Mouse (Mus musculus): Measurements from ENCODE around the gene Sec31a. TPM values are rescaled to one million over a fixed set of nuclear protein-coding genes. Genes with fewer than 3 reads are reported as not detected.

Sec31a gene
- polyA plus RNA-seq, 1 experiment from 2014 or later, result 127 TPM

DNA sequence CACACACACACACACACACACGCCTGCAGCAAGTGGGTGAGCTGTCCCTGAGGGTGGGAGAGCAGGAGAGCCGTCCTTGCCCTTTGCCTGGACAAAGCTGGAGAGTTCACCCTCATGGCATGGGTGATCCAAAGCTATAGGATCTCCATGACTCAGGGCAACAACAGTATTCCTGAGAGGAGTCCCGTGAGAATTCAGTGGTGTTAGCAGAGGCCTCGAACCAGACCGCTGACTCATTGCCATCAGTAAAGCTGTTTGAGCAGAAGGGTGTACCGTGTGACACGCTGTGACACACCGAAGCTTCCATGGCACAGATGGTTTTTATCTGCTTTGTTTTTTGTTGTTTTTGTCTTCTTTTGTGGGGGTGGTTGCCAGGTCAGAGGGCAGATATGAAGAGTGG is 84.4 kb downstream of the Sec31a start:
- Histone ChIP-seq H3K4me2 (no peak overlapping the region), H3K4me1 (replicated peaks) (peaks cover 23% of the 10 kb centered on the region), H3K9ac (no peak overlapping the region), H3K4me3 (no peak overlapping the region), H3K36me3 (no peaks in the 10 kb centered on the region), H3K27ac (no peak overlapping the region), H3K27me3 (no peaks in the 10 kb centered on the region), H3K9me3 (replicated peaks) (no peaks in the 10 kb centered on the region)
- ATAC-seq (replicated peaks; ENCODE audit: insufficient number of reproducible peaks, insufficient read depth, low FRiP score, low read depth), result no peak
- 83% methylated on average over 8 of the region's 8 CpGs for WGBS

DNA sequence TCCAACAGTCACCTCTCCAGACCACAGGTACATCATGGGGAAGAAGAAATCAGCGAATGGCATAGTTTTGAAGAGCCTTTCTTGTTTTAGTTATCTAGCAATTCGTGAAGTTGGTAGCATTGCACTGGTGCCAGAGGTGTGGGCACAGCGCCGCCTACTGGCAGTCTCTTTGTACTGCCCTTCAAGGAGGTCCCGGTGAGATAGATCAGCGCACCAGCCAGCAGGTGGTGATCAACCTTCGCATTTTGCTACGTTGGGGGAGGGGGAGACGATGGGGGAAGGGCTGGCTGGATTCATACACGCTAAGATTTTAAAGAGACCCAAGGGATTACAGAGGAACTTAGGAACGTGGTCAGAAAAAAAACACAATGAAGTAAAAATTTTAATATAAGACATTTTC is 94.0 kb downstream of the Sec31a start:
- 0 out of 2 replicates have a peak, but pooled peaks cover 5% of the 10 kb centered on the region for H3K4me1 ChIP-seq (replicated peaks)
- no peaks in the 10 kb centered on the region for H3K9me3 ChIP-seq (replicated peaks)
- H3K27me3 ChIP-seq, result no peaks in the 10 kb centered on the region
- no peak overlapping the region for H3K4me3 ChIP-seq
- no peaks in the 10 kb centered on the region for H3K36me3 ChIP-seq
- no peak overlapping the region for H3K27ac ChIP-seq
- WGBS, result 2% methylated on average over 11 of the region's 11 CpGs
- H3K4me2 ChIP-seq, result no peak overlapping the region
- ATAC-seq (replicated peaks; ENCODE audit: insufficient number of reproducible peaks, insufficient read depth, low FRiP score, low read depth), result peak; percentile 76; the same call in 1 of the 2 replicates
- H3K9ac ChIP-seq, result no peak overlapping the region

DNA sequence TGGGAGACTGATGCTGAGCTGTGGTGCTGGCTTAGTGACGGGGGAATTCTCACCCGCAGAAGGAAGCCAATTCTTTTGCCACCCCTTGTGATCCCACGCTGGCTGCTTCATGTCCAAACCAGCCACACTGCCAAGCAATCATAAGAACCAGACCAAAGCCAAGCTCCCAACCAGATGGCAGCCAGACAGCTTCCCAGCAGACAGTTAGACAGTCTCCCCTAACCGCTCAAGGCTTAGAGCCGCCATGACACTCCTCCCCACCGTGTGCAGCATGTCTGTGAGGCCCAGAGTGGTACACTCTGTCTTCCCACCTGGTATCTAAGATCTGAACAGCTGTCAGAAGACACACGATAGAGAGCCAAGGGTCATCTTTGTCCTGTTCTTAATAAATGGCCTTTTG is 98.2 kb downstream of the Sec31a start:
- Histone ChIP-seq H3K4me3 (no peak overlapping the region), H3K27me3 (no peaks in the 10 kb centered on the region), H3K9me3 (replicated peaks) (no peaks in the 10 kb centered on the region), H3K9ac (no peak overlapping the region), H3K4me2 (no peak overlapping the region), H3K27ac (no peak overlapping the region), H3K4me1 (replicated peaks) (0 out of 2 replicates have a peak, but pooled peaks cover 5% of the 10 kb centered on the region), H3K36me3 (no peaks in the 10 kb centered on the region)
- no peak for ATAC-seq (replicated peaks; ENCODE audit: insufficient number of reproducible peaks, insufficient read depth, low FRiP score, low read depth)
- 68% methylated on average over 7 of the region's 7 CpGs for WGBS

GRCm38 (mm10) chr5:100317010-100317409 is 99.0 kb downstream of the Sec31a start:
- H3K4me1 ChIP-seq (replicated peaks), result no peaks in the 10 kb centered on the region
- H3K4me2 ChIP-seq, result no peak overlapping the region
- no peak overlapping the region for H3K27ac ChIP-seq
- no peak for ATAC-seq (replicated peaks; ENCODE audit: insufficient number of reproducible peaks, insufficient read depth, low FRiP score, low read depth)
- no peaks in the 10 kb centered on the region for H3K27me3 ChIP-seq
- H3K4me3 ChIP-seq, result no peak overlapping the region
- H3K36me3 ChIP-seq, result no peaks in the 10 kb centered on the region
- H3K9ac ChIP-seq, result no peak overlapping the region
- 71% methylated on average over 18 of the region's 18 CpGs for WGBS
- no peaks in the 10 kb centered on the region for H3K9me3 ChIP-seq (replicated peaks)

DNA sequence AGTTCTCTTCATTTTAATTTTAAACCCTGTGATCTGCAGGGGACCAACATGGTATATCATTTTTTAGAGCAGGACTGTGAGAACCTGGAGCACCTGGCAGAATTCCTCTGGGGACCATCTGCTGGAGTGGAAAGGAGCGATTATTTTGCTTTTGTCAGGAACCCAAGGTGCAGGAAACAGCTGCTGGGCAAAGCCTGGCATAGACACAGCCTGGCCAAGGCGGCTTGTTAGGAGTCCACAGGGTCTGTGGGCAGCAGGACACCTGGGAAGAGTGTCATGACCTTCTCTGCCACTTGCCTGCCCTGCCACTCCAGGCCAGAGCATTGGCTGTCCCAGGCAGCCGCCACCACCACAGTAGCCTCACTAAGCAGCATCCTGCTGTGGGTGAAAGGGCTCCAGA is 100.4 kb downstream of the Sec31a start:
- no peak overlapping the region for H3K4me3 ChIP-seq
- H3K9me3 ChIP-seq (replicated peaks), result no peaks in the 10 kb centered on the region
- H3K4me2 ChIP-seq, result no peak overlapping the region
- no peak for ATAC-seq (replicated peaks; ENCODE audit: insufficient number of reproducible peaks, insufficient read depth, low FRiP score, low read depth)
- WGBS, result 59% methylated on average over 3 of the region's 3 CpGs
- H3K4me1 ChIP-seq (replicated peaks), result no peaks in the 10 kb centered on the region
- no peaks in the 10 kb centered on the region for H3K36me3 ChIP-seq
- no peak overlapping the region for H3K9ac ChIP-seq
- no peak overlapping the region for H3K27ac ChIP-seq
- no peaks in the 10 kb centered on the region for H3K27me3 ChIP-seq

- Histone ChIP-seq H3K4me2 (no peak overlapping the region), H3K27me3 (no peaks in the 10 kb centered on the region), H3K9me3 (replicated peaks) (no peaks in the 10 kb centered on the region), H3K36me3 (no peaks in the 10 kb centered on the region), H3K27ac (no peak overlapping the region), H3K4me1 (replicated peaks) (no peaks in the 10 kb centered on the region), H3K9ac (no peak overlapping the region), H3K4me3 (no peak overlapping the region)
- 71% methylated on average over 5 of the region's 5 CpGs for WGBS
- ATAC-seq (replicated peaks; ENCODE audit: insufficient number of reproducible peaks, insufficient read depth, low FRiP score, low read depth), result no peak
Measured at GRCm38 (mm10) chr5:100312391-100312790, 103.6 kb downstream of the Sec31a start.

Other genes starting within 250 kb of the Sec31a start
- 9.1 and 10.2 TPM in 2 replicates for gene Lin54, start 84.4 kb upstream of the Sec31a start, polyA plus RNA-seq (2015; fragmentation: Nextera tagmentation; extraction: Ambion mirVana)
- 134 and 137 TPM in 2 replicates for gene Cops4, start 102.1 kb upstream of the Sec31a start, polyA plus RNA-seq (2015; fragmentation: Nextera tagmentation; extraction: Ambion mirVana)
- gene Plac8, start 156.0 kb upstream of the Sec31a start, polyA plus RNA-seq (2015; fragmentation: Nextera tagmentation; extraction: Ambion mirVana), result 7.7 and 38.2 TPM in 2 replicates

Measured in heart, embryonic 15.5 days (tissue).